Mouse (Mus musculus): ENCODE data around the gene Relb.

DNA sequence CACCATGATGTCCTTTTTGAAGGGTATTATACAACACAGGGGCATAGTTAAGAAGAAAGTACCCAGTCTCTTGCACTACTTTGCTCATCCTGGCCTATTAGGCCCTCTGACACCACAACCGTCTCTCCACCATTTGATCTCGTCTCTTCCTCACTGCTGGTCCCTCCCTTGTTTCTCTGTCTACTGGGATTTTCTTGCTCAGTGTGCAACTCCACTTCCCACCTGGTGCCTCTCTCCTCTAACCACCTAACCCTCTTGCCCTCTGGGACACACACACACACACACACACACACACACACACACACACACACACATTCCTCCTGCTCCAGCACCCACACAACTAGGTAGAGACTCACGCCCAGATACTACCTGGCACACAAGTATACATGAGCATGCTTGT lies 49.7 kb upstream of the Relb start:
- no peak for TF ChIP-seq CTCF (IDR thresholded peaks at IDR 0.05)
- TF ChIP-seq EP300 (IDR thresholded peaks at IDR 0.05), result no peak

All from lung, postnatal 0 days (tissue).